Mouse (Mus musculus) lung, postnatal 0 days (tissue): Measurements from ENCODE around the gene Zfp385b.

Experiments
- CTCF ChIP-seq: IDR thresholded peaks from 2 replicates; pipeline ENCODE4 v1.5.1; 2016; ENCODE audit warnings: antibody characterized with exemption, mild to moderate bottlenecking
- EP300 ChIP-seq: IDR thresholded peaks from 2 replicates; pipeline ENCODE4 v1.6.1; 2016; ENCODE audit warnings: antibody characterized with exemption, mild to moderate bottlenecking, control low read depth

DNA sequence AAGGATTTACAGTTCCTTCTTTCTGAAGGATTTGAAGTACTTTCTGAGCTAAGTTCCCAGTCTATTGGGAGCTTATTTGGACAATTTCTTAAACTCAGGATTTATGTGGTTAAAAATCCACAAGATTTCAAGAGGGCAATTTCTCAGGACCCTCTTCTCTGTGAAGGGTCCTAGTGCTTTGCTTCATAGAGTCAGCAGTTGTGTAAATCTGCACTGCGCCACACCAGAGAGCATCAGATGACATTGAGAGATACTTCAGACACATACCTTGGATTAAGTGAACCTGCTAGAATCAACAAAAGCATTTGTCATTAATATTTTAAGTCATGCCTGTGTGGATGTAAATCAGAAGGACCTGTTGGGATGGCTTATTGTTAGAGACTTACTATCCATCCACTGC, 439.5 kb downstream of the Zfp385b start:
- no peak for TF ChIP-seq EP300
- no peak for TF ChIP-seq CTCF
